Mouse (Mus musculus) neural tube, embryonic 10.5 days (tissue): ENCODE measurements at regions not wholly inside any gene's neighbourhood (a gene's known extent, or its start where the extent isn't known, plus 50 kb on each side); places are given as distances from the start of the nearest gene placed in this dataset.

ENCODE experiments used
- DNase-seq: peaks from one replicate; pipeline ENCODE4 v3.0.0-alpha.2; 2017; ENCODE audit warnings: low spot score; ENCODE audit errors: extremely low spot score

DNA sequence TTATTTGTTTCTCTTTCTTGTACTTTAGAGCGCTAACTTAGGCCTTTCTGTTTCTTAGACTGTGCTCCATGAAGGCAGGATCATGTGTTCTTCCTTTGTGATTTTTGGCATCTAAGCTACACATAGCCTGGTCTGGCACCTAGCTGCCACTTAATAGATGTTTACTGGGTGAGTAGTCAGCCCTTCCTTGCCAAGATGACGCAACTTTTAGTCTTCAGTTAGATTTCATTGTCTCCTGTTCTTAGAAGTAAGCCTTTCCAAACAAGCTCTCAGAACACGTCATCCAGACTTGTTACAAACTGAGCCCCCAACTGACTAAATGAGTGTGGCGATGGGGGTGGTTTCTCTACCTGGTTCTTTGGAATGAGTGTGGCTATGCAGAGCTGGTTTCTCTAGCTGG, 85.4 kb upstream of the Rapgef5 start:
- no peak for DNase-seq

DNA sequence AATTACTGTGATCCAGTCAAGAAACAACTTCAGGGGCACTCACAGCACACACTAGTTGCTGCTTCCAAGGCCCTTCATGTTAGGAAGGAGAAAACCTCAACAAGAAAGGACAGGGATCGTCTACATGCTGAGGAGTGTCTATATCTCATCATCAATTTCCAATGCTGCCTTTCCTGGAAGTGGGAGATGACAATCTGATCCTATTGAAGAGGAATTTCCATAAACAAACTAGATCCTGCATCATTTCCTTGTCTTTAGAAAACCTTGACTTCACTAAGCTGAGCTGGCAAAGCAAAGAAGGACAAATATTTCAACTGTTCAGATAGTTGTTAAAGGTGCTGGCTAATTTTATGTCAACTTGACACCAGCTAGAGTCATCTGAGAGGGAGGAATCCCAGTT, 83.5 kb upstream of the Rapgef5 start:
- DNase-seq, result no peak

DNA sequence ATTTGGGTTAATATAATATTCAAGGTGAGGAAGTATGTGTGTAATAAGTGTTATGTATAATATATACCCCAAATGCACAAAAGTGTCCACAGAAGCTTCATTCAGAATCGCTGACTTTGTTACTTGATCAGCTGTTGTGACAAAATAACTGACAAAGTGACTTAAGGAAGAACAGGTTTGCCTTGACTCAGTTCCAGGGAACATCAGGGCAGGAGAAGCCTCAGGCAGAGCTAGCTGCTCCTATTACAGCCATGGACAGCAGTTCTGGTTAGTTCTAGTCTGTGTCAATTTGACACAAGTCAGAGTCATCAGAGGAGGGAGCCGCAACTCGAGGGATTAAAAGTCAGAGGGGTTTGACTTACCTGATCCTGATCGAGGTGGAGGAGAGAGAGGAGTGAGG, 79.3 kb upstream of the Rapgef5 start:
- no peak for DNase-seq

GRCm38 (mm10) chr12:117439015-117439605, 77.2 kb upstream of the Rapgef5 start:
- no peak for DNase-seq

DNA sequence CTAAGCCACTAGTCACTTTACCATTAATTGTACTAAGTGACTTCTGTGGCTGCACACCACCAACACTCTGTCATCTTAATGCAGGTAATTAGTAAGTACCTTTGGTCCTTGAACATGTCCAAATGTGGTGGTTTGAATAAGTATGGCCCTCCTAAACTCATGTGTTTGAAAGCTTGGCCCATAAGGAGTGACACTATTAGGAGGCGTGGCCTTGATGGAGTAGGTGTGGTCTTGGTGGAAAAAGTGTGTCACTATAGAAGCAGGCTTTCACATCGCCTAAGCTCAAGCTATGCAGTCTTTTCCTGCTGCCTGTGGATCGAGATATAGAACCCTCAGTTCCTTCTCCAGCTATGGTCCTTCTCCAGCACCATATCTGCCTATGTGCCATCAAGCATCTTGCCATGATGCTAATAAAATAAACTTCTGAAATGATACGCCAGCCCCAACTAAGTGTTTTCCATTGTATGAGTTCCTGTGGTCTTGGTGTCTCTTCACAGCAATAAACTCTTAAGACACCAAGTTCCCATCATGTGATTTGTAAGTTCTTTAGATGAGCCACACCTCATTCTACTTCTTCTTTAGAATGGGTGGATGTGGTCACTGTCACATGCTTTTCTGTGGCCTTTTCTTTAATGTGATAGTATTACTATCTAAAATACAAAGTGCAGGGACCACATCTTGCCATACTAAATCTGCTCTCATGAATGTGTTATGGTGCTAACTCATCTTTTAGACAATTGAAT, 71.9 kb upstream of the Rapgef5 start:
- no peak for DNase-seq

- peak; percentile 47 for DNase-seq
Measured at GRCm38 (mm10) chr12:117447223-117447622, 69.1 kb upstream of the Rapgef5 start.

GRCm38 (mm10) chr12:117447843-117448728, 68.2 kb upstream of the Rapgef5 start:
- DNase-seq, result no peak

- DNase-seq, result no peak
Measured at GRCm38 (mm10) chr12:117449080-117449479, 67.2 kb upstream of the Rapgef5 start.

DNA sequence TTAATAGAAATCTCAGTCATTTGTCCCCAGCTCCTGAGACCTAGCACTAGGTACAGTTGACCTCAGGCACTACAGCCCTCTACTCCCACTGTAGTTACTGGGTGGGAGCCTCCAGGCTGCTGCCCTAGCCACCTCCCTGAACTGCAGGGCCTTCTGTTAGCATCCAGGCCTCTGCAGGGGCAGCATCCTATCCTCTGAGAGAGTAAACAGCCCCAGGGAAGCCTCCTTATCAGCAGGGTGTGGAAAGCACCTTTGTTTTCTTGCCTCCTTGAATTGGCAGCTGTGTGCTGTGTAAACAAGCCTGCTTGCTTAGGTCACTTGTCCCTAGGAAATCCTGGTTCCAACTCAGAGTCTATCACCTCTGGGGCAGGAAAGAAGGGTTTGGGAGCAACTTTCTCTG, 66.2 kb upstream of the Rapgef5 start:
- no peak for DNase-seq

GRCm38 (mm10) chr12:117450871-117451270, 65.4 kb upstream of the Rapgef5 start:
- DNase-seq, result no peak

GRCm38 (mm10) chr12:117451441-117451840, 64.8 kb upstream of the Rapgef5 start:
- DNase-seq, result no peak

GRCm38 (mm10) chr12:117455800-117456199, 60.5 kb upstream of the Rapgef5 start:
- no peak for DNase-seq

GRCm38 (mm10) chr12:117458132-117459070, 57.9 kb upstream of the Rapgef5 start:
- no peak for DNase-seq

DNA sequence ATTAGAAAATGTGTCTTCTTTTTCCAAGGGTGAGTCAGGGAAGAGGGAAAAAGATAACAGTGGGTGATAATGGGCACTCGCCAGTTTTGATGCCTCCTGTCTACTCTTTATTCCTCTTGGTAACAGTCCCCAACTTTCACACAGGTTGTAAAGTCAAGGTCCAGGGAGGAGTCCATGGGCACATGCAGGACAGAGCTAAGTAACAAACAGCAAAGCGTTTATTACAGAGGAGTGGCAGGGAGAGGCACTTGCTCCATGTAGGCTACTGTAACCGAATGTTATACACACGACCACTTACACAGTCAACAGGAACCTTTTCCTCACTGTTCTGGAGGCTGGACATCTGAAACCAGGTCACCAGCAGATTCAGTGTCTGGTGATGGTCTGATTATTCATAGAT, 56.7 kb upstream of the Rapgef5 start:
- no peak for DNase-seq

DNA sequence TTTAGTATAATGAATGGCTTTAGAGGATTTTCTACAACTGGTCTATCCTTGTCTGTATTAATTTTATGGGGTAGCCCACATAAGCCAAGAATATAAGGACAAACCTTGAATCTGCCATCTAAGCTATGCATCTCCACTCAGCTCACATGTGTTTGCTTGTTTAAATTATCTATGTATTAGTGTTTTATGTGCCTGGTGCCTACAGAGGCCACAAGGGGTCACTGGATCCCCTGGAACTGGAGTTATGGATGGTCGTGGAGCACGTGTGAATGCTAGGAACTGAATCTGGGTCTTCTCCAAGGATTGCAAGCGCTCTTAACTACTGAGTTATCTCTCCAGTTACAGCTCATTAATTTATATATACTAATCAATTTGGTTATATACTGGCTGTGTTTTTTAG, 51.1 kb upstream of the Rapgef5 start:
- no peak for DNase-seq

GRCm38 (mm10) chr12:117465998-117466397, 50.3 kb upstream of the Rapgef5 start:
- no peak for DNase-seq
